Mouse (Mus musculus) thymus, postnatal 10 days (tissue): ENCODE data around the gene Slc9a9.

Source experiments
- DNase-seq, 2 experiments: peaks; one replicate each; pipeline ENCODE4 v3.0.0; 2021; ENCODE audit warnings: low spot score in 2 of 2

Gene Slc9a9

GRCm38 (mm10) chr9:94837384-94837783, 167.7 kb downstream of the Slc9a9 start:
- no peak for DNase-seq

- DNase-seq: no peak
These were observed 168.8 kb downstream of the Slc9a9 start for GRCm38 (mm10) chr9:94838479-94839031.

GRCm38 (mm10) chr9:94839204-94839603, 169.5 kb downstream of the Slc9a9 start:
- no peak for DNase-seq

- no peak for DNase-seq
These were observed 170.7 kb downstream of the Slc9a9 start for GRCm38 (mm10) chr9:94840398-94840797.

- no peak for DNase-seq
These were observed 171.3 kb downstream of the Slc9a9 start for GRCm38 (mm10) chr9:94840972-94841371.

- DNase-seq: no peak
These were observed 174.5 kb downstream of the Slc9a9 start for GRCm38 (mm10) chr9:94844176-94844575.

GRCm38 (mm10) chr9:94847624-94848023, 177.9 kb downstream of the Slc9a9 start:
- no peak for DNase-seq

- no peak for DNase-seq
These were observed 181.8 kb downstream of the Slc9a9 start for GRCm38 (mm10) chr9:94851550-94851949.

- no peak for DNase-seq
These were observed 186.4 kb downstream of the Slc9a9 start for GRCm38 (mm10) chr9:94856093-94856492.

GRCm38 (mm10) chr9:94868557-94868956, 198.8 kb downstream of the Slc9a9 start:
- no peak for DNase-seq

GRCm38 (mm10) chr9:94869023-94869799, 199.5 kb downstream of the Slc9a9 start:
- no peak for DNase-seq

GRCm38 (mm10) chr9:94882517-94882916, 212.8 kb downstream of the Slc9a9 start:
- no peak for DNase-seq

GRCm38 (mm10) chr9:94883435-94883834, 213.7 kb downstream of the Slc9a9 start:
- DNase-seq: no peak

GRCm38 (mm10) chr9:94885151-94885550, 215.4 kb downstream of the Slc9a9 start:
- DNase-seq: no peak

- DNase-seq: no peak
These were observed 219.9 kb downstream of the Slc9a9 start for GRCm38 (mm10) chr9:94889647-94890046.

- DNase-seq: no peak
These were observed 226.2 kb downstream of the Slc9a9 start for GRCm38 (mm10) chr9:94895882-94896281.

- no peak for DNase-seq
These were observed 234.5 kb downstream of the Slc9a9 start for GRCm38 (mm10) chr9:94904180-94904579.

- no peak for DNase-seq
These were observed 237.4 kb downstream of the Slc9a9 start for GRCm38 (mm10) chr9:94907020-94907610.

GRCm38 (mm10) chr9:94912071-94912470, 242.4 kb downstream of the Slc9a9 start:
- no peak for DNase-seq

GRCm38 (mm10) chr9:94922062-94922461, 252.4 kb downstream of the Slc9a9 start:
- no peak for DNase-seq

GRCm38 (mm10) chr9:94925845-94926244, 256.1 kb downstream of the Slc9a9 start:
- no peak for DNase-seq

- DNase-seq: peak; percentile 18 to 70
These were observed 257.4 kb downstream of the Slc9a9 start for GRCm38 (mm10) chr9:94927101-94927500.

GRCm38 (mm10) chr9:94945569-94946135, 275.9 kb downstream of the Slc9a9 start:
- peak; percentile 27 to 36 for DNase-seq
